Mouse (Mus musculus) layer of hippocampus, postnatal 25 days (tissue): ENCODE results near the gene Kctd10. TPM values are rescaled to one million over a fixed set of nuclear protein-coding genes. Genes with fewer than 3 reads are reported as not detected.

Source experiments
- DNase-seq, 2 experiments: peaks; one replicate each; pipeline ENCODE4 v3.0.0; 2022; ENCODE audit warnings: mixed read lengths in 2 of 2, low spot score in 1 of 2; ENCODE audit errors: extremely low spot score in 1 of 2
- microRNA-seq, 2 experiments: library from miRNA; unstranded; fragments of <30 nt; microRNA quantifications; one replicate each; pipeline ENCODE4 v1.2.0; 2021
- total RNA-seq, 2 experiments: library from RNA; stranded (reverse); gene quantifications; 2 replicates each; pipeline ENCODE4 v1.2.3; 2021

Gene Kctd10
- total RNA-seq, 2 experiments from 2014 or later = 46.2 to 49.5 TPM

DNA sequence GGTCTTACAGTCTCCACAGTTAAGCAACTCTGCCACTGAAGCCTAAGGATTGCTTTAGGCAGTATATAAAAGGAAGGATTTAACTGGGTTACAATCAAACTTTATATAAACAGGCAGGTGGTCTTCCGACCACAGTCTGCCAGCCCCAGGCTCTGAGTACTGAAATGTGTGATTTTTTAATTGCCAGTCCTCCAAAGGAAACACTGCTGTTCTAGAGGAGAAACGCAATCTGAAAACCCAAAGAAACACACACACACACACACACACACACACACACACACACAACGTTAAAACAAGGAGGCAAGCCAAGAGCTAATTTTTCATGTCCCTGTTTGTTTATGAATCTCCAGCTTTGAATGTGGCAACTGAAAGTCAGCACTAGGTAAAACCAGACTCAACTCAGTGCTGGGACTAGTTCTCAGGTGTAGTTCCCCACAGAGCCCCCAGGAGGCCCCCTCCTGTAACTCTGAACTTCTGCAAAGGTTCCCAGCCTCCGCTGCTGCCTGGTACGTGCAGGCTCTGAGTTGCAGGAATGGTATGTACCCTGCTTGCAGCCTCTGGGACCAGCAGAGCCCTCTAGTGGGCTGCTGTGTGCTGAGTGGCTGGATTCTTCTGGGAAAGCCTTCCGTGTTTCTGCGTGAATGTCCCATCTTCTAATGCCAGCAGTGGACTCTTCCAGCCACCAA is 23.9 kb downstream of the Kctd10 start:
- peak; percentile 35 to 54 for DNase-seq

DNA sequence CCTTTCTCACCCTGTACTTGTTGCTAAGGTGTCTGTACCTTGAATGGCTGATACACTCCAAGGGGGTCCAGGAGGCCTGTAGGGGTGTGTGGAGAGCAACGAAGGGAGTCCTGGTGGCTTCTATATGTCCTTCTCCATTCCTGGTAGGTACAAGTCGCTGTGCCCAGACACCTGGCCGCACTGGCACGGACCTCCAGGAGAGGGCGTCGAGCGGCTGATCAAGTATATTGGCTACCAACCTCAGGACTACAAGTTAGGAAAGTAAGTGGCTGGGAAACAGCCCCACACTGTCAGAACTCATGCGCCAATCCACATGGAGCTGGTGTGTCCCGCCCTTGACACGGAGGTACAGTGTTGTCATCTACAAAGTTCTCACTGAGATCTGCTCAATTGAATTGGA is 28.8 kb downstream of the Kctd10 start:
- no peak for DNase-seq

DNA sequence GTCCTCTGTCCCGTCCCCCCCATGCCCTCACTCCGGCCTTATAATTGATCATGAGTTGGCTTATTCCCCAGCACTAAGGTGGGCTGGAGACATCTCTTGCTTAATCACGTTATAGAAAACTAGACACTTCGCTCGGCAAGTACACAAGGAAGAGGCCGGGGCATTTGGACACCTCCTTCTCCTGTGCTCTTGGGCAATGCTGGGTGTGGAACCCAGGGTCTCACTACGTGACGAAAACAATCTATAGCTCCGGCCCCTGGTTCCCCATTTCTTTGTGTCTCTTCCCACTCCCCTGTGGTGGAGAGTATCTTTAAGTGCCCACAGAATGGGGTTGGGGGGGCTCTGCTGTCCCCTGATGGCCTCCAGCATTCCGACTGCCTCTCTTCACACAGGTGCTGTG is 33.3 kb downstream of the Kctd10 start:
- no peak for DNase-seq

DNA sequence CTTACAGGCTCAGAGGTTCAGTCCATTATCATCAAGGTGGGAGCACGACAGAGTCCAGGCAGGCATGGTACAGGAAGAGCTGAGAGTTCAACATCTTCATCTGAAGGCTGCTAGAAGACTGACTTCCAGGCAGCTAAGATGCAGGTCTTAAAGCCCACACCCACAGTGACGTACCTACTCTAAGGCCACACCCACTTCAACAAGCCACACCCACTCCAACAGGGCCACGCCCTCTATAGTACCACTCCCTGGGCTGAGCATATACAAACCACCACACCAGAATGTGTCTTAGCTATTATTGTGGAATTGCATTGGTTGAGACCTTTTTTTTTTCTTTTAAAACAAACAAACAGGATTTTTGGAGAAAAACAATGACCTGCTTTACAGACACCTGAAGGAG is 34.8 kb downstream of the Kctd10 start:
- no peak for DNase-seq

DNA sequence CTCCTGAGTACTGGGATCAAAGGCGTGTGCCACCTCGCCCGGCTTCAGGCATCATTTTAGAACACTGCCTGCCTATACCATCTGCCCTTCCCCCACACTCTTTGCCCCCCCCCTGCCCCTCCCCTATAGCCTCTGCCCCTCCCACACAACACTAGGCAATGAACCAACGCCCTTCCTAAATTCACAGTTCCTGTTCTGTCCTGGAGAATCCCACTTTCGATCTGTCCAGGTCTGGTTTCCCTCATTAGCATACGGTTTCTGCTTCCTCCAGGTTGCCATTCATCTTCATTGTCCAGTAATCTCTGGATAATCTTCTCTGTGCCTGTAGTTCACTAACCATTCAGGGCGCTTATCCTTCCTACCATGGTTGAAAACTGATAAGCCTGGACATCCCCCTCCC is 36.7 kb downstream of the Kctd10 start:
- no peak for DNase-seq

DNA sequence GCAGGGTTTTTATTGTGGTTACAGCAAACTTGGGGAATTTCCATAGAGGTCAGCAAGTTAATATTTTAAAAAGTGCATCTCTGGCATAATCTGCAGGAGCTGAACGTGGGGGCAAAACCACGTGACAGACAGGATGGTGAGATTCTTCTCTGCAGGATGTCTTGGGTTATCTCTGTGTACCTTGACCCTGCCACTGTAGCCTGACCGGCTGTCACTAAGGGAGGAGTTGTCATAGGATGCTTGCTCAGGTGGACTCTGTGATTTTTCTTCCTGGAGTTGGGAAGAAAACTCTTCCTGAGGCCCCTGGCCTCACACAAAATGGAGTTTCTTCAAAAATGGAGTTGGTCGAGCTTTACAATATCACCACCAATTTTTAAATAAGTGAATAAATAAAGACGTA is 37.3 kb downstream of the Kctd10 start:
- DNase-seq = no peak

DNA sequence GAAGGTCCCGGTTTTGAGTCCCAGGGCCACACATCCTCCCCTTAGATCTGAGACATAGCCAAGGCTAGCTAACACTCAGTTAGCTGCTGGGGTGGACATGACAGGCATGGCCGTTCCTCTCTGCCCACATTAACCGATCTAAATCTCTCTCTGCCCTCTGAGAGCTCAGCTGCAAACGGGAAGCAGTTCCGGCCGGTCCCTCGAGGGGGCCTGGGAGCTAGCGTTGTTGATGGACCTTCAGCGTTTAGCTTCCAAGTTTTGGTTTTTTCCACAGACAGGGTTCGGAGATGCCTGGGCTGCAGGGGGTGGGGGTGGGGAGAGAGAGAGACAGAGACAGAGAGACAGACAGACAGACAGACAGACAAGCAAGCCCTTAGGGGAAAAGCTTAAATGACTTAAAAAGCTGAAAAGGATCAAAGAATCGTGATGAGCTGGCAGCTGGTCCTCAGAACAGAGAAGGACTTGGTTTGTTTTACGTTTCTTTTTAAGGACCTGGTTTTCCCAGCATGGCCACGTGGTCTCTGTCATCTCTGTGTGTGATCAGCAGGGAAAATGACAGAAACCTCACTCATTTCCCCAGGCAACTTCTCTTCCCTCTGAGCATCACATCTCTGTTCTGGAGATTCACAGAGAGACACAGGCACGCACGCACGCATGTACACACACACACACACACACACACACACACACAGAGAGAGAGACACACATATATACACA is 56.4 kb downstream of the Kctd10 start:
- DNase-seq = peak in 1 of 2 experiments; percentile 54

DNA sequence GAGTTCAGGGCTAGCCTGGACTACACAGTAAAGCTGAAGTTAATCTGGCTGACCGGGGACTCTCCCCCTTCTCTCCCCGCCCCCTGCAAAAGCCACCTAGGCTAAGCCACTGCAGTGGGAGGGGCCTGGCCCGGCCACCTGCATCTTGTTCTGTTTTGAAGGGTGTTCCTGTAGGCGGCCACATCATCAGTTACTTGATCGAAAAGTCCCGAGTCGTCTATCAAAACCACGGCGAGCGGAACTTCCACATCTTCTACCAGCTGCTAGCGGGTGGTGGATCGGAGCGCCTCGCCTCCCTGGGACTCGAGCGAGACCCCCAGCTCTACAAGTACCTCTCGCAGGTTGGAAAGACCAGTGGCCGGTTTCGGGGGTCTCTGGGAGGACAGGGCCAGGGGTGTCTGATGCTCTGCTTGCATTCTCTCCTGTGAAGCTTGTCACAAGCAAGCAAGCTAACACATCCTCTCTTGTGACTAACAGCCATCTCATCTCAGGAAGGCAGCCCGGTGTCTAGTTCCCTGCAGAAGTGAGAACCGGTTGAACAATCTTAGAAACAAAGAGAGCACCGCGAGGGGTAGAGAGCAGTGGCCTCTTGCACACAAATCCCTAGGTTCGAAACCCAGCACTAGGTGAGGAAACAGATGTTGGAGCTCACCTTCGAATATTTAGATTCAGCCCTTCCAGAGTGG is 57.1 kb downstream of the Kctd10 start:
- DNase-seq = no peak

Small RNA genes within 50 kb of the gene (microRNA-seq; reads per million reads assigned to microRNA genes)
- 0.20 to 0.55 reads per million in 2 experiments for gene Mir7027

Other genes starting within 250 kb of the Kctd10 start
- 1 to 10 TPM; 6.1 to 6.5 TPM for gene Acacb, start 234.0 kb downstream of the Kctd10 start, total RNA-seq
- gene Foxn4, start 106.7 kb downstream of the Kctd10 start, total RNA-seq = not detected
- 1 to 10 TPM; 2.4 to 2.7 TPM for gene Myo1h, start 91.3 kb downstream of the Kctd10 start, total RNA-seq
- 10 to 100 TPM; 83.4 to 89.8 TPM for gene Ube3b, start 99 bp upstream of the Kctd10 start, total RNA-seq
- gene Mmab, start 63.6 kb upstream of the Kctd10 start, total RNA-seq = 10 to 100 TPM; 17.3 to 19.9 TPM
- 10 to 100 TPM; 33.6 to 36.7 TPM for gene Mvk, start 63.8 kb upstream of the Kctd10 start, total RNA-seq
- gene Fam222a, start 187.5 kb upstream of the Kctd10 start, total RNA-seq = 1 to 10 TPM; 5.1 to 6.6 TPM